Mouse (Mus musculus): ENCODE measurements around the gene Egr4.

GRCm38 (mm10) chr6:85547642-85548041, 34.3 kb upstream of the Egr4 start:
- TF ChIP-seq CTCF (IDR thresholded peaks at IDR 0.05) (no peak), EP300 (IDR thresholded peaks at IDR 0.05) (no peak)
